Mouse (Mus musculus): ENCODE measurements around the gene Vapa.
"Not testable (repeated sequence)": the region's sequence is repeated elsewhere in the genome, so short reads cannot be mapped to it uniquely, and the experiment has no call there.

- not testable (repeated sequence) for TF ChIP-seq POU5F1 (IDR thresholded peaks at IDR 0.05; ENCODE audit: borderline replicate concordance, low read length); CTCF (conservative IDR thresholded peaks at IDR 0.05; ENCODE audit: low read length); NANOG (IDR thresholded peaks at IDR 0.05; ENCODE audit: borderline replicate concordance, low read length)
Observed at GRCm38 (mm10) chr17:65628823-65629532, 15.6 kb upstream of the Vapa start.
